Mouse (Mus musculus) testis, adult 2 months (tissue): ENCODE data around the gene Zfp383.

ENCODE experiments used
- CTCF ChIP-seq: fragments of 200-500 bp; IDR thresholded peaks from 2 replicates; pipeline ENCODE4 v1.5.1; 2012; ENCODE audit warnings: low read depth, mild to moderate bottlenecking, inconsistent platforms, low read length, moderate library complexity; ENCODE audit not compliant: control insufficient read depth, insufficient read depth, insufficient replicate concordance
- POLR2A ChIP-seq: fragments of 200-500 bp; IDR thresholded peaks from 2 replicates; pipeline ENCODE4 v1.6.1; 2012; ENCODE audit warnings: low read depth, mild to moderate bottlenecking, inconsistent platforms, low read length, moderate library complexity; ENCODE audit not compliant: control insufficient read depth

GRCm38 (mm10) chr7:29890501-29890900, 17.5 kb upstream of the Zfp383 start:
- TF ChIP-seq CTCF (no peak), POLR2A (no peak)
